Mouse (Mus musculus): ENCODE results near the gene Ssxb9. TPM values are rescaled to one million over a fixed set of nuclear protein-coding genes. Genes with fewer than 3 reads are reported as not detected.
"Not testable (repeated sequence)": the region's sequence is repeated elsewhere in the genome, so short reads cannot be mapped to it uniquely, and the experiment has no call there.

Ssxb9 gene
- not detected in 2 replicates for polyA plus RNA-seq (2014; fragmentation: Nextera tagmentation; extraction: Ambion mirVana)

DNA sequence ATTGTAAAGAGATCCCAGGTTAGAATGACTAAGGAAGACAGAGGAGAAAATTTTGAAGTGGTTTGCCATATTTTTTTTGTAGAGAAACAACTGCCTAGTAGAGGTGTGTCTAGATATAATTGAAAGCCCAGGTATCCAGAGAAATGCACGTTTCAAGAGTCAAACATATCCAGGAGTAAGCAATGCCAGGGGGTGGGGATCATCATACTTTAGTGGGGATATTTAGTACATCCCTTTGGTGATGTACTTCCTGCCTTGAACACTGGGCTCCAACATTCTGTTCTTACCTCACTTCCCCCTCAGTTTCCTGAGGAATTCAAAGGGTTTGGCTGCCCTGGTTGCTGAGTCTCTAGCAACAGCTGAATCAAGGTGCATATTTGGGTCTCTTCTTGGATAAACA, at the start of gene Ssxb9:
Gene Ssxb9, plus strand, starts transcription at position 301 of the 400 bp plus-strand sequence.
- not testable (repeated sequence) for H3K4me2 ChIP-seq (ENCODE audit: low read depth, low read length); H3K9ac ChIP-seq (ENCODE audit: low read depth, low read length); H3K27ac ChIP-seq (replicated peaks; ENCODE audit: low read depth, low read length); ATAC-seq (ENCODE audit: low read depth); H3K36me3 ChIP-seq (ENCODE audit: control insufficient read depth, insufficient read depth, low read length); H3K27me3 ChIP-seq (replicated peaks; ENCODE audit: control insufficient read depth, insufficient read depth, low read length); H3K4me3 ChIP-seq (ENCODE audit: low read depth, low read length); H3K9me3 ChIP-seq (ENCODE audit: control insufficient read depth, low read length); H3K4me1 ChIP-seq (ENCODE audit: control insufficient read depth, insufficient read depth, low read length); DNase-seq (ENCODE audit: low spot score)
- WGBS: 13% methylated on average over 1 of the region's 1 CpGs

DNA sequence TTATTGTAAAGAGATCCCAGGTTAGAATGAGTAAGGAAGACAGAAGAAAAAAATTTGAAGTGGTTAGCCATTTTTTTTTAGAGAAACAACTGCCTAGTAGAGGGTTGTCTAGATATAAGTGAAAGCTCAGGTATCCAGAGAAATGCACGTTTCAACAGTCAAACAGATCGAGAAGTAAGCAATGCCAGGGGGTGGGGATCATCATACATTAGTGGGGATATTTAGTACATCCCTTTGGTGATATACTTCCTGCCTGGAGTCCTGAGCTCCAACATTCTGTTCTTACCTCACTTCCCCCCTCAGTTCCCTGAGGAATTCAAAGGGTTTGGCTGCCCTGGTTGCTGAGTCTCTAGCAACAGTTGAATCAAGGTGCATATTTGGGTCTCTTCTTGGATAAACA, 39.7 kb upstream of the Ssxb9 start, which contains the start of gene Ssxb10:
Gene Ssxb10, plus strand, starts transcription at position 301 of the 400 bp plus-strand sequence.
- no peaks in the 10 kb centered on the region for H3K4me1 ChIP-seq (ENCODE audit: control insufficient read depth, insufficient read depth, low read length)
- no peaks in the 10 kb centered on the region for H3K27me3 ChIP-seq (replicated peaks; ENCODE audit: control insufficient read depth, insufficient read depth, low read length)
- no peak within 1 kb of the TSS for H3K27ac ChIP-seq (replicated peaks; ENCODE audit: low read depth, low read length)
- H3K4me2 ChIP-seq (ENCODE audit: low read depth, low read length): no peak within 1 kb of the TSS
- no peak within 1 kb of the TSS for H3K9ac ChIP-seq (ENCODE audit: low read depth, low read length)
- H3K9me3 ChIP-seq (ENCODE audit: control insufficient read depth, low read length): peaks cover 9% of the 10 kb centered on the region; the same call in 1 of the 2 replicates
- no peak for ATAC-seq (ENCODE audit: low read depth)
- H3K36me3 ChIP-seq (ENCODE audit: control insufficient read depth, insufficient read depth, low read length): no peaks in the 10 kb centered on the region
- no peak for DNase-seq (ENCODE audit: low spot score)
- WGBS: 62% methylated on average over 2 of the region's 2 CpGs
- H3K4me3 ChIP-seq (ENCODE audit: low read depth, low read length): no peak within 1 kb of the TSS

DNA sequence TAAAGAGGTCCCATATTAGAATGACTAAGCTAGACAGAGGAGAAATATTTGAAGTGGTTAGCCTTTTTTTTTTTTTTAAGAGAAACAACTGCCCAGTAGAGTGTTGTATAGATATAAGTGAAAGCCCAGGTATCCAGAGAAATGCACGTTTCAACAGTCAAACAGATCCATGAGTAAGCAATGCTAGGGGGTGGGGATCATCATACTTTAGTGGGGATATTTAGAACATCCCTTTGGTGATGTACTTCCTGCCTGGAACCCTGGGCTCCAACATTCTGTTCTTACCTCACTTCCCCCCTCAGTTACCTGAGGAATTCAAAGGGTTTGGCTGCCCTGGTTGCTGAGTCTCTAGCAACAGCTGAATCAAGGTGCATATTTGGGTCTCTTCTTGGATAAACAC, 46.2 kb downstream of the Ssxb9 start, which contains the start of gene Ssxb1:
Gene Ssxb1, plus strand, starts transcription at position 301 of the 400 bp plus-strand sequence.
- not testable (repeated sequence) for H3K4me1 ChIP-seq (ENCODE audit: control insufficient read depth, insufficient read depth, low read length); H3K9ac ChIP-seq (ENCODE audit: low read depth, low read length); H3K4me3 ChIP-seq (ENCODE audit: low read depth, low read length); ATAC-seq (ENCODE audit: low read depth); H3K36me3 ChIP-seq (ENCODE audit: control insufficient read depth, insufficient read depth, low read length); H3K27ac ChIP-seq (replicated peaks; ENCODE audit: low read depth, low read length); DNase-seq (ENCODE audit: low spot score); H3K4me2 ChIP-seq (ENCODE audit: low read depth, low read length); H3K9me3 ChIP-seq (ENCODE audit: control insufficient read depth, low read length); H3K27me3 ChIP-seq (replicated peaks; ENCODE audit: control insufficient read depth, insufficient read depth, low read length)
- 31% methylated on average over 1 of the region's 1 CpGs for WGBS

Other genes starting within 250 kb of the Ssxb9 start
- gene Wdr13, start 234.1 kb upstream of the Ssxb9 start, polyA plus RNA-seq (2014; fragmentation: Nextera tagmentation; extraction: Ambion mirVana): 19.3 and 21.8 TPM in 2 replicates
- gene Rbm3, start 221.1 kb upstream of the Ssxb9 start, polyA plus RNA-seq (2014; fragmentation: Nextera tagmentation; extraction: Ambion mirVana): 420 and 489 TPM in 2 replicates
- 13.0 and 13.3 TPM in 2 replicates for gene Tbc1d25, start 190.8 kb upstream of the Ssxb9 start, polyA plus RNA-seq (2014; fragmentation: Nextera tagmentation; extraction: Ambion mirVana)
- gene Ebp, start 173.5 kb upstream of the Ssxb9 start, polyA plus RNA-seq (2014; fragmentation: Nextera tagmentation; extraction: Ambion mirVana): 31.4 and 31.9 TPM in 2 replicates
- 9.0 and 10.9 TPM in 2 replicates for gene Porcn, start 160.5 kb upstream of the Ssxb9 start, polyA plus RNA-seq (2014; fragmentation: Nextera tagmentation; extraction: Ambion mirVana)
- 40.5 and 42.8 TPM in 2 replicates for gene Ftsj1, start 114.6 kb upstream of the Ssxb9 start, polyA plus RNA-seq (2014; fragmentation: Nextera tagmentation; extraction: Ambion mirVana)
- 0.56 and 0.89 TPM in 2 replicates for gene Slc38a5, start 95.8 kb upstream of the Ssxb9 start, polyA plus RNA-seq (2014; fragmentation: Nextera tagmentation; extraction: Ambion mirVana)
- not detected in 2 replicates for gene Ssxb10, start 39.6 kb upstream of the Ssxb9 start, polyA plus RNA-seq (2014; fragmentation: Nextera tagmentation; extraction: Ambion mirVana)
- gene Ssxb1, start 46.3 kb downstream of the Ssxb9 start, polyA plus RNA-seq (2014; fragmentation: Nextera tagmentation; extraction: Ambion mirVana): not detected in 2 replicates
- gene Ssxb2, start 94.7 kb downstream of the Ssxb9 start, polyA plus RNA-seq (2014; fragmentation: Nextera tagmentation; extraction: Ambion mirVana): not detected in 2 replicates
- gene Gm14459, start 158.0 kb downstream of the Ssxb9 start, polyA plus RNA-seq (2014; fragmentation: Nextera tagmentation; extraction: Ambion mirVana): not detected in 2 replicates
- gene Ssxb6, start 181.3 kb downstream of the Ssxb9 start, polyA plus RNA-seq (2014; fragmentation: Nextera tagmentation; extraction: Ambion mirVana): not detected in 2 replicates
- not detected in 2 replicates for gene Ssxb3, start 224.8 kb downstream of the Ssxb9 start, polyA plus RNA-seq (2014; fragmentation: Nextera tagmentation; extraction: Ambion mirVana)

Measured in embryonic facial prominence, embryonic 14.5 days (tissue).